Mouse (Mus musculus): ENCODE results near the gene Samd4.

Gene Samd4

GRCm38 (mm10) chr14:47107461-47107860 lies 224.8 kb downstream of the Samd4 start:
- no peak for TF ChIP-seq GATA4 (IDR thresholded peaks at IDR 0.05; ENCODE audit: insufficient replicate concordance, low read length)

DNA sequence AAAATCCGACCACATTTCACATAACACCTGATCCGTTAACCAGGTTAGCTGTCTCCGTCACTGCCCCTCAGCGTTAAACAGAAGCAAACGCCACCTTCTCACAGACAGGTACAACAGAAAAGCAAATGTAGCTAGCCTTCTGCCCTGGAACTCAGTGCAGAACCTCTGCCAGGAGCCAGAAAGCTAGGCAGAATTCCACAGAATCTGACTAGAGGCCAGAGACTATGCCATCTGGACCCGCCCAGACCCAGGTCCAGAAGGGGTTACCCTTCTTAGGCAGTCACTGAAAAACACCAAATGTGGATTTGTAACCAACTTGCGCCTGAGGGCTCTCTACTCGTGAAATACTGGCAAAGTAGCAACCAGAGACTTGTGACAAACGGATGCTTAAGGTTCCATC lies 228.7 kb downstream of the Samd4 start:
- TF ChIP-seq GATA4 (IDR thresholded peaks at IDR 0.05; ENCODE audit: insufficient replicate concordance, low read length), result no peak

GRCm38 (mm10) chr14:47115154-47115553 lies 232.5 kb downstream of the Samd4 start:
- no peak for TF ChIP-seq GATA4 (IDR thresholded peaks at IDR 0.05; ENCODE audit: insufficient replicate concordance, low read length)

DNA sequence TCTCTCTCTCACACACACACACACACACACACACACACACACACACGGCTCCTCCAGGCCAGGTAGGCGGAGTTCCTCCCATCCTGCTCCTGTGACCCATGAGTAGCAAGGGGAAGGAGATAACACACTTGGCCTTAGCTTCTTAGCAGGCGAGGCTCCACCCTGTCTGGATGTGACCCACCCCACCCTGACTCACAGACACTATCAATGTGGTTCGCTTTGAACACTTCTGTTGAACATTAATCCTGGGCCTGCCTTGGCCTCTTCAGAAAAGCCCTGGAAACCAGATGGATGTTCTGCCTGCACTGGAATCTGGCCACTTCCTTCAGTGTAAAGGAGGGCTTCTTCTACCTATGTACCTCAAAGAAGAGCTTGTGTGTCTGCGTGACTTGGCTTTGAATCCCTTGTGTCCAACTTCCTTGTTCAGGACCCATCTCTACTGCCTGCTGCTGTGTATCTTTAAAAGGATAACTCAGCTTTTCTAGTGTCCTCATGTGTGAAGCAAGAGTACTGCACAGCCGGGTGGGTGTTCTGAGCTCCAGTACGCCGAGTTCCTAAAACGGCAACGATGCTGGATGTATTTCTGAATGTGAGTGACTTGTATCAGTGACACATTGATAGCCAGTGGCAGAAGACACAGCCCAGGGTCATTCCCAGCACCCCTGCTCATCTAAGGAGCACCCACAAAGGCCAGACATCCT lies 233.6 kb downstream of the Samd4 start:
- no peak for TF ChIP-seq GATA4 (IDR thresholded peaks at IDR 0.05; ENCODE audit: insufficient replicate concordance, low read length)

GRCm38 (mm10) chr14:47117522-47117921 lies 234.9 kb downstream of the Samd4 start:
- no peak for TF ChIP-seq GATA4 (IDR thresholded peaks at IDR 0.05; ENCODE audit: insufficient replicate concordance, low read length)

DNA sequence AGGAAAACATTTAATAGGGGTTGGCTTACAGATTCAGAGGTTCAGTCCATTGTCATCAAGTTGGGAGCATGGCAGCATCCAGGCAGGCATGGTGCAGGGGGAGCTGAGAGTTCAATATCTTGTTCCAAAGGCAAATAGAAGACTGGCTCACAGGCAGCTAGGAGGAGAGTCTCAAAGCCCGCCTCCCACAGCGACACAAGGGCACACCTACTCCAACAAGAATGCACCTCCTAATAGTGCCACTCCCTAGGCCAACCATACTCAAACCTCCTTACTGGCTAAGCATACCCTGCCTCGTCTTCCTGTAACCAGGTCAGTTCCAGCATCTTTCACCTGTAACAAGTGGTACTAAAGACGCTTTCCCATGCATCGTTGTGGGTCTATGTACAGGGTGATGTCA lies 245.3 kb downstream of the Samd4 start:
- TF ChIP-seq GATA4 (IDR thresholded peaks at IDR 0.05; ENCODE audit: insufficient replicate concordance, low read length), result no peak

- TF ChIP-seq GATA4 (IDR thresholded peaks at IDR 0.05; ENCODE audit: insufficient replicate concordance, low read length), result no peak
Observed at GRCm38 (mm10) chr14:47133948-47134347, 251.3 kb downstream of the Samd4 start.

DNA sequence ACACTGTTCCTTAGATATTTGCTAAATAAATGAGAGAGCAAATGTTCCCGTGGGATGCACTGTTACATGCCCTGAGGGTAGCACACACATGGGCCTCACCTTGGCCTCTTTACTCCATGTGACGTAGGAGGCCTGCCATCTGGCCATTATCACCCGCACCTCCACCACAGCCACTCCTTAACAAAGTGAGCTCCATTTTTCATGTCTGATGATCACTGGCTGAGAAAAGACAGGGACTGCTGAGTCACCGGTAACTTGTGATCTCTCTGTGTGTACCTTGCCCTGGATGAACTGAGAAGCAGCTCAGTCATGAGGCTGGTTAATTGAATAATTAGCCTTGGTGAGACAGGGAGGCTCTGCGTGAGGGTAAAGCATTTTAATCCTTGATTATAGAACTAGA lies 254.0 kb downstream of the Samd4 start:
- no peak for TF ChIP-seq GATA4 (IDR thresholded peaks at IDR 0.05; ENCODE audit: insufficient replicate concordance, low read length)

DNA sequence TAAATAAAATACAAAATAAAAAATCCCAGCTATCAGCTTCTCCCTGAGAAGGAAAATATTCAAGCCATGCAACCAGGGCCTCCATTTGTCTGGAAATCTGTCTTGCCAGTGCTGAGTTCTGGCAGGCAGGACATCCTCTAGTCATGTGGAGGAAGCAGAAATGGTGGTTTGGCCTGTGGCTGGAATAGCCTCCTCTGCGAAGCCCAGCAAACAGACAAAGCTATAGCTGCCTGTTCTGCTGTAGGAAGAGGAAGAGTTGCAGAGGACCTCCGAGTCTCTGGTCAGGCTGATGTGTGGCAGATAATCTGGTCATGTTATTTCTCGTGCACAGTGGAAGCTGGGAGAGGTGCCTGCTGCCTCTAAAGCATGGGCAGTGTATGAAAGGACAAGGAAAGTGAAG lies 256.2 kb downstream of the Samd4 start:
- TF ChIP-seq GATA4 (IDR thresholded peaks at IDR 0.05; ENCODE audit: insufficient replicate concordance, low read length), result no peak

- TF ChIP-seq GATA4 (IDR thresholded peaks at IDR 0.05; ENCODE audit: insufficient replicate concordance, low read length), result no peak
Observed at GRCm38 (mm10) chr14:47144326-47144725, 261.7 kb downstream of the Samd4 start.

- no peak for TF ChIP-seq GATA4 (IDR thresholded peaks at IDR 0.05; ENCODE audit: insufficient replicate concordance, low read length)
Observed at GRCm38 (mm10) chr14:47151306-47151705, 268.7 kb downstream of the Samd4 start.

DNA sequence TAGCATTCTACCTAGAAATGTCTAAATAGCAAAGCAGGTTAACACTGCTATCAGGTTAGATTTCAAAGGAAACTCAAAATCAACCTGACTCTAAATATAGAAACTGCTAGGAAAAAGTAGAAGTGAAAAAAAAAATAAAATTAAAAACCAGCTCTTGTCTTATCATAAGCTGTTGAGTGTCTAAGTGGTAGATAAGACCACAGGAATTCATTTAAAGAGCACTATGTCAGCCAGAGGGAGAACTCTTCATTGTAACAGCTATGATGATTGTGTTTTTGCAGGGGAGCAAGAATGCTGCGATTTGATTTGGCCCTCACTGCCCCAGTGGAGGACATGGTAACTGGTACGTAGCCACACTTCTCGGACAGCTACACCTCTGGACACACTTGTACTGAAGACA lies 271.6 kb downstream of the Samd4 start:
- no peak for TF ChIP-seq GATA4 (IDR thresholded peaks at IDR 0.05; ENCODE audit: insufficient replicate concordance, low read length)

Data from liver, adult (tissue).